Mouse (Mus musculus) cerebellum, adult 8-10 months (tissue): ENCODE measurements around the gene Olfr370.

Source experiments
- DNase-seq: peaks from one replicate; pipeline ENCODE4 v3.0.0; 2022

The Olfr370 gene

DNA sequence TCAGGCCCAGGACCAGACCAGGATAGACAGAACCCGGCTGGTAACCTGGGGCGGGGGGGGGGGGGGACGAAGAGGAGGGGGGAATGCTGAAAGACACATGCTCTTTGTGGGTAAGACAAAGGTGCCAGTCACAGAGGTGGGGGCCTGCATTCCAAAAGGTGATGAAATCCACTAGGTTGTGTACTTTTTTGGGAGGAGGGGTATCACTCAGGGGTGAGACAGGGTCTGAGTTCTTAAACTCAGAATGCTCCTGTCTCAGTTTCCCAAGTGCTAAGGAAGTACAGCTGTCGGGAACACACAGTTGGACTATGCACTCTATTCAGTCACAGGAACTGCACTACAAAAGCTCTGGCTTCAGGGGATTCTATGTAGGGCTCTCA, 40.9 kb downstream of the Olfr370 start:
- peak; percentile 5 for DNase-seq

DNA sequence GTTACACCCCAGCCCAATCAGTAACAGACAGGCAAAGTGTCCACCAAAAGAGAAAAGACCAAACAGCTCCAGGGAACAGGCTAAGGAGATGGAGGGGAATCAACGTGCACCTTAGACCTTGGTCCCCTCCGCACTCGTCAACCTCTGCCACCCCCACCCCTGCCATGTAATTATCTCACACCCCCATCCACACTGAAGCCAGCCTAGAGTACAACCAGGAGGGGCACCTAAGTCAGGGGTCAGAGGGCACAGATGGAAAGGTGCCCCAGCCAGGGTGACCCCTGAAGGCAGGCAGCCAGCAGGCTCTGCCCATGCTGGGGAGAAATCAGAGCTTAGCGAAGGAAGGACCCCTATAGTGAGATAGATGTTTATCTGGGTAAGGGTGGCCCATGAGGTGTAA, 41.3 kb downstream of the Olfr370 start:
- peak; percentile 9 for DNase-seq

DNA sequence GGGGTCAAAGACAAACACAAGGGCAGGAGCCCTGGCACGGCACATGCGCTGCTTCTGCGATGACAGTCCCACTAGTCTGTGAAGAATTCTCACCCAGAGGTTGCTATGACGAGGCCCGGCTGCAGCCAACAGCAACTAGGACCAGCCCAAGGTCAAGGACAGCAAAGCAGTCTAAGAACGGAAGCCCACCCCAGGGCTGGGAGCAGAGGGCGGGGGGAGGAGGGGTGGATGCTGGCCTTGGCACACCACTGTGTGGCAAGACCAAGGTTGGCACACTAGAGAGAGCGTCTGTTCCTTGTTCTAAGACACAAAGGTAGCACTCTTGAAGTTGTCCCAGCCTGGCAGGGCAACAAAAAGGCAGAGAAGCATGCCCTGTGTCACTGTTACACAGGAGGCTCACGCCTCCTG, 41.8 kb downstream of the Olfr370 start:
- DNase-seq: peak; percentile 14

DNA sequence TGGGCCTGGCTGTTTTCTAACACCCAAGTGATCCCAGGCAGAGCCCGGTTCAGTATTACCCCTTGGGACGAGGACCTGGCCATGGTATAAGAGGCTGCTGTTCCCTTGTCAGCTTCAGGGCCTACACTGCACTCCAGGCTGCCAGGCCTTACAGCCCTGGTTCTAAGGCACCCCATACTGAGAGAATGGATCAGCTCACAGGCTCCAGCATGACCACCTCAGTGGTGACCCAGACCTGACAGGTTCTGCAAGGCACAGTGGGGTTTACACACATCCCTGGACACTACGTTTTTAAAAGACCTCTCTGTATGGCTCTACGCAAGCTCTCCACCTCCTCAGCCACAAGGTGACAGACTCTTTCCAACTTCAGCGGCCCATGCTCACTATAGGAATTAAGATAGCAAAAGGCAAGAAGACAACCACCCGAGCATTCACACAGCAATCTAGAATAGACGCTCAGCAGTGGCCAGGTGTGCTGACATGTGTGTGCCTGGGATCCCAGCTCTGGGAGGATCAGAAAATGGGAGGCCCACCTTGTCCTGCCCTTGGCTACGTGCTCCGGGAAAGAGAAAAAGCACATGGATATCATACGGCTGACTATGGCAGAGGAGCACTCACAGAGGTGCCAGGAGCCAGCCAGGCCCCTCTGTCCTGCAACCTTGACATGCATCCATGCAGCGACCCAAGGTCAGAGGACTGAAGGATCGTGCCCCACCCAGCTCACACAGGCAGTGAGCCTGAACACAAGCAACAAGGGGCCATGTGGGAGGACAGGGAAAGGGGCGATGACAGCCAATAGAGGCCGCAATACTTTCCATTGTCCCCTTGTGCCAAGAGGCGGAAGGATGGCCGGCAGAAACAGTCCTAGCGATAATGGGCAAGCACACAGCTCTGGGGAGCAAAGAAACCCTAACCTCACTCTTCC, 42.8 kb downstream of the Olfr370 start:
- peak; percentile 8 for DNase-seq

DNA sequence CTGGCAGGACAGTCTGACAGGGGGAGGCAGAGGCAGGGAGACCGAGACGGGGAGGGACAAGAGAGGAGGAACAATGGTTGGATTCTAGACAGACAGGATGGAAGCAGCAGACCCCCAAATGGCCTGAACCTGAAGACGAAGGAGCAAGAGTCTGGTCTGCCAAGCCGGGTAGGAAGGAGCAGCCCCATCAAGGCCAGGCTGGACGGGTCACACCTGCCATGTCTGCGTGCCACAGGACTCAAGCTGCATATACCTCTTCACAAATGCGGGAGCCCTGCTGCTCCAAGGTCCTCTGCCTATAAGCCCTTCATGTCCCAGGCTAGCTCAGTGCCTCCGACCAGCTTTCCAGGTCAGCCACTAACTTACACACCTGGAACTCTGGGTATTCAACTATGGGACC, 44.1 kb downstream of the Olfr370 start:
- peak; percentile 3 for DNase-seq

DNA sequence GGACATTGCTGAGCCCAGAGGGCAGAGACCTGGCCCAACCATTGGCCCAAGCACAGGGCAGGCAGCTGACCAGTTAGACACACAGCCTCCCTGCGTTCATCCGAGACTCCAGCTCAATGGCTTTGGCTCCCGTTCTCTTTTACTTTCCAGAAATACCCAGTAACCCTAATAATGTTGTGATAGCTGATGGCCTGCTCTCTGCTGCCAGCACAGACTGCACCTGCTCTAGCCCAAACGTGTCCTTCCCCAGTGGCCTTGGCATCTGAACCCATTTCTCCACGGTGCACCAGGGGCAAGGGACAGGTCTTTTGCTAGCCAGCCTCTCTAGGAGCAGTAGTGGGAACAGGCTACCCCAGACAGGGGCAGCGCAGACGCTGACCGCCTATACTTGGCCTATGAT, 45.2 kb downstream of the Olfr370 start:
- peak; percentile 11 for DNase-seq

DNA sequence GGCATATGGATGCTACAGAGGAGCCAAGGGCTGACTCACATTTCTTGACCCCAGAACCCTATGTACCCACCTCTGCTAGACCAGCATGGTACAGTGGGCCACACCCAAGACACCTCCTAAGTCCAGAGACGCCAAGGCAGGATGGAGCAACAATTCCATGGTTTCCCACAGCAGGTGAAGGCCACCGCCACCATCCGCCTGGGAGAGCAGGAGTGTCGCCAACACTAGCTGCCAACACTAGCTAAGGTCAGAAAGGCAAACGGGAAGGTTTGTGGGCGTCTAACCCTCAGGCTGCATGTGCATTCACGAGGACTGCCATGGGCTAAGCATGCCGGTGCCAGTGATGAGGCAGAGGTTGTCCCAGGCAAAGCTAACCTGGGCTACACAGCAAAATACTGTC, 46.6 kb downstream of the Olfr370 start:
- DNase-seq: no peak

DNA sequence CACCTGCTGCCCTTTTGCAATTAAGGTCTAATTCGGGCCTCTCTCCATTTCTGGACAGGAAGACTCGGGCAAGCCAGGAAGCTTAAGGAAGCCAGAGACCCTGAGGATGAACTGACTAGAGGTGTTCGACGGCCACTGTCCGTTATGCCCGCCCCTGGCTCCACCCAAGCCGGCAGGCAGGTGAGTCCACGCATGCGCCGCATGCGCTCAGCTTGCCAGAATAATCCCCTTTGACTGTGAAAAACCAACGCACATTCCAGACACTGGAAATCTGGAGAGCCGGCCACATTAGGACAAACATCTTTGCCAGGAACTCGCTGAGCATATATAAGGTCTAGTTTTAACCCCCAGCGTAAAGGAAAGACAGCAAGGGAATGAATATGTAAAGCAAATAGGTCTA, 47.7 kb downstream of the Olfr370 start:
- no peak for DNase-seq

DNA sequence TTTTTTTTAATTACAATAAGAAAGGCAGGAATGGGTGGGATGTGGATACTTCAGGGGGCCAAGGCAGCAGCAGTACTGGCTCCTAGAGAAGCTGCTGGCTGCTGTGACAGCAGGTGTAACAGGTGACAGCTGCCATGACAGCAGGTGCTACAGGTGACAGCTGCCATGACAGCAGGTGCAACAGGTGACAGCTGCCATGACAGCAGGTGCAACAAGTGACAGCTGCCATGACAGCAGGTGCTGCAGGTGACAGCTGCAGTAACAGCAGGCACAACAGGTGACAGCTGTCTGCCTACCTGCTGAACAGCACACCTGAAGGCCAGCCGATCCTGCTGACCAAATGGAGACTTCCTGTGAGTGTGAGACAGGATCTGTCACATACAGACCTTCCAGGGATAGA, 49.2 kb downstream of the Olfr370 start:
- peak; percentile 54 for DNase-seq

DNA sequence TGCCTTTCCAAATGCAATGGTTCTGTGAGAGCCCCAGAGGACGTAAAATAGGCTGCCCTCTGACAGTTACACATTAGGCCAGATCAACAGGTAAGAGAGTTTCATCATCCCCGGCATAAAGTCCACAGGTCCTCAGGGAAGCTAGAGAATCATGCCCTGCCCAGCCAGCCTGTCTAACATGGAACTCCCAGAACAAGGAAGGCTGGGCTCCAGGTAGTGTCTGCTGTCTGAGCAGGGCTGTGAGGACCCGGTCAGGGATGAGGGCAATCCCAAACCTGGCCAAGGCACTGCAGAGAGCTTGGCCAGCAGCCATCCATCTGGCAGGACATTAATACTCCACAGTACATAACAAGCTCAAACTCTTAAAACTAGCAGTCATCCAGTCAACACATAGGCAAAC, 49.8 kb downstream of the Olfr370 start:
- DNase-seq: peak; percentile 53

DNA sequence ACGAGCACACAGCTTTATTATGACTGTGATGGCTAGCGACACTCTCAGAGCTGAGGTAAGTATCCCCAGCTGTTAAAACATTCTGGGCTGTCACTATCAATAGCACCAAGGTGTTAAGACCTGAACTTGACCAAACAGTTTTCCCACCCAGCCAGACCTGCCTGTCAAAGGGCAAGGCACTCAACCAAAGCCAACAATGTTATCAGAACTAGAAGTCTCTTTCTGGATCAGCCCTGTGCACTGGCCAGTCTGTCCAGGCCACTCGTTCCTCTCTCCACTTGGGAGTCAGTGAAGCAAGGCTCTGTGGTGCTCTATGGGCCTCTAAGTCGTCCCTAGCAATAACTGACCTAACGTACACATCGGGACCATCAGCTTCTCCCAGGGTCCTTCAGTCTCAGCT, 52.1 kb downstream of the Olfr370 start:
- DNase-seq: no peak

DNA sequence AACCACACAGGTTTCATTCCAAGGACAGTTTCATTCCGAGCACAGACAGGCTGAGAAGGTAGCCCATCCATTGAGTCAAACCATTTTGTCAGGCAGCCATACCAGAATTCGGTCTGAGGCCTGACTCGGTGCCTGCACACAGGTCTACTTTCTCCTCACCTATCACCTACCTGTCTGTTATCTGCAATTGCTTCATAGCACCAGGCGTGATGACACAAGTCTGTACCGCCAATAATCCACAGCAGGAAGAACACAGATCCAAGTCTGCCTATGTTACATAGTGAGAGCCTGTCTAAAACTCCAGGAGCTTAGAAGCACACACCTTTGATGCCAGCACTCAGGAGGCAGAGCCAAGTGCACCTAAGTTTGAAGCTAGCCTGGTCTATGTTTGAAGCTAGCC, 53.3 kb downstream of the Olfr370 start:
- DNase-seq: no peak

DNA sequence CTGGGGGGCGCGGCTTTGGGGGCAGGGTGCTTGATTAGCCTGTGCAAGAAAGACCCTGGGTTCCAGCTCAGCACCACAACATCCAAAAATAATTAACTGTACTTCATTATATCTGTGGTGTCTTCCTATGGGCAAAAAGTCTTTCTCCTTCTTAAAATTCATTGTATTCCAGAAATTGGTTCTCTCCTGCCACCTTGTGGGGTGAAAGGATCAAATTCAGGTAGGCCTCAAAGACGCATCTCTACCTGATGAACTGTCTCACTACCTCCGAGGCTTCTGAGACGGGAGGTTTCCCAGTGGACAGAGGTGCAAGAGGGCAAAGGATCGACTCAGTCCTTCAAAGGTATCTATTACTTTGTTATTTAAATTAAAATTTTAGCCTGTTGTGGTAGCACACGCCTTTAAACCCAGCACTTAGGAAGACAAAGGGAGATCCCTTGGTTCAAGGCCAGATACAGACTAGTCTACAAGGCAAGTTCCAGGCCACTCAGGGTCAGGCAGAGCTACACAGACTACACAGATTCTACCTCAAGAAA, 55.0 kb downstream of the Olfr370 start:
- DNase-seq: no peak

DNA sequence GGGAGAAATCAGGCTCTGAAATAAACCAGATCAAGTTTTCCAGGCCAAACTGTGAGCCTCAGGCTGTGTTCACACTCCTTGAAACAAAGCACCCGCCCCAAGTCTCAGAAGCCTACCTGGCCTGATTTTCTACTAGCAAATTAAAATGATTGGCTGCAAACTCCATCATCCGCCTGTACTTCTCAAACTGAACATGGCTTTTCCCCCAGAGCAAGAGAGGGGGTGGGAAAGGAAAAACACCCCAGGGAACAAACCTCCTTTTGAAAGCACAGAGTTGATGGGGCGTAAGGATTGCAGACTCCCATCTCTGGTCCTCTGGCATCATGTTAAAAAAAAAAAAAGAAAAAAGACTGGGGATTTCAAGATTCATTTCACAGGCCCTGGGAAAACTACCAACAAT, 57.1 kb downstream of the Olfr370 start:
- DNase-seq: no peak

DNA sequence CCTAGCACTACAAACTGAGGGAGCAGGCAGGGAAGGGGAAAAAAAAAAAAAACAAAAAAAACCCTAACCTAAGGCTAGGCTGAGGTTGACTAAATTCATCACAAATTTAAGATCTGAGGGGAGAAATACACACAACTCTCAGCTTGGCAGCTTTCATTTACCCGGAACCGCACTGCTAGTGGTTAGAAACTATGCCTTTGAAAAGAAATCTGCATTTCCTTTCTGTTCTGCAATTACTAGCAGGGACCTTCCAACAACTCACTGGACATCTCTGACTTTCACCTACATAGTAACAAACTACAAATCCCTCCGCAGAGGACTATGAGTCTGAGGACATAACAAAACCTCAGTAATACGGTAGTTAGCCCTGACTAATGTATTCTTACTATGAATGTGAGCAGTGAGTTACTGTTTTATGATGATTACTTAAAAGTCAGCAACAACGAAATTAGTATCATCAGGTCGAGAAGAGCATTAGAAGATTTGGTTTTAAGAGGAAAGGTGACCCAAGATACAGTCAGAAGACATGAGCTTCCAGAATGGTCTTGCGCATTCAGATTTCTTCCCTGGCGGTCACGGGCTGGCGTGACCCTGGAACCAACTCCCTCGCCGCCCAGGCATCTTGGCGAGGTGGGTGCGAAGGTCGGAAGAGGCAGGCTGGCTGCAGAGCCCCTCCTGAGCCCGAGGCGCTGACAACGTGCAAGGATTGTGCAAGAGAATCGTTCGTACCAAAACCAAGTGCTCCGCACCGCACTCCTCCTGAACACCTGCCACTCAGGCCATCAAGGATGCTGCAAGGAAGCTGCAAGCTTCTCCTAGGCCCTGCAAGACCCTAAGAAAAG, 58.0 kb downstream of the Olfr370 start:
- DNase-seq: no peak

DNA sequence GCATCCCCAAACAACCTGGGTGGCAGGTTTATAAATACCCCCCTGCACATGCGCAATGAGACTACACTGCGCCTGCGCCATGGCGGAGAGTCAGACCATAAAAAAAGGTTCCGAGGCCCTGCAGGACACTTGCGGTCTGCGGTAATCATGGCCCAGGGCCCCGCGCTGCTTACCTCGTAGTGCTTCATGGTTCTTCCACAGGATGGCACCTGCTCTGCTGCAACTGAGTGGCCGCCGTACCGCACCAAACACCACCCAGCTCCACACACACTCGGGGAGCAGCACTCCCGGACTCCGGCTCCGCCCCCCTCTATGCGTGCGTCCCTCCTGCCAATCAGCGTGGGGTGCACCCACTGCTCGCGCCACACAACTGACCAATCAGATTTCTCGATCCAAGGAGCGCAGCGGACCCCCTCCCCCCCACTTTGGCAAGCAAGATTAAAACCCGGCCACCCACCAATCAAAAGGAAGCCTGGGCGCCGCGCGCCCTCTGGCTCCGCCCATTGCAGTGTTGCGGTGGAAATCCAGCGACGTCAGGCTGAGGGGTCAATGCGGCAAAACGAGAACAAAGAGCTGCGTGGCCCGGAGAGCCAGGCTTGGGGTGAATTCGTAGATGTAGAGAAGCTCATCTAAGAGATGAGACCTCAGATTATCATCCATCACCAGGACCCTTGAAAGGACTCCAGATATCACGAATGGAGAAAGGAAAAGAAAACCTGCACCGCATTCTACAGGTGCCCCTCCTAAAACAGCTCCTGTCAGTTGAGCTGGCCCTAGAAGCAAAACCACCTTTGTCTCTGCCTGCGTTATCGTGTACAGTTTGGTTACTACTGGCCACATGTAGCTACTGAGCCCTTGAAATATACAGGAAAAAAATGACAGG, 58.8 kb downstream of the Olfr370 start:
- DNase-seq: peak; percentile 98
